Mouse (Mus musculus) testis, adult 2 months (tissue): ENCODE data around the gene Kri1. TPM values are rescaled to one million over a fixed set of nuclear protein-coding genes. Genes with fewer than 3 reads are reported as not detected.
"Not testable (repeated sequence)": the region's sequence is repeated elsewhere in the genome, so short reads cannot be mapped to it uniquely, and the experiment has no call there.

Experiments
- H3K27ac ChIP-seq: fragments of 200-500 bp; 2 replicates; pipeline ENCODE4 v1.5.1; 2012; ENCODE audit warnings: low read depth, low read length; ENCODE audit not compliant: control insufficient read depth, insufficient read depth
- H3K27me3 ChIP-seq: fragments of 200-500 bp; 2 replicates; pipeline ENCODE4 v1.6.1; 2012; ENCODE audit warnings: mild to moderate bottlenecking, low read length, moderate library complexity; ENCODE audit not compliant: control insufficient read depth, insufficient read depth
- H3K36me3 ChIP-seq: fragments of 200-500 bp; 2 replicates; pipeline ENCODE4 v1.6.1; 2012; ENCODE audit warnings: mild to moderate bottlenecking, low read length; ENCODE audit not compliant: control insufficient read depth, insufficient read depth
- H3K4me1 ChIP-seq: fragments of 200-500 bp; 2 replicates; pipeline ENCODE4 v1.6.1; 2012; ENCODE audit warnings: low read length; ENCODE audit not compliant: control insufficient read depth, insufficient read depth
- H3K4me3 ChIP-seq: fragments of 200-500 bp; 2 replicates; pipeline ENCODE4 v1.5.1; 2012; ENCODE audit warnings: low read depth, mild to moderate bottlenecking, low read length, moderate library complexity, mixed read lengths; ENCODE audit not compliant: control insufficient read depth
- CTCF ChIP-seq: fragments of 200-500 bp; IDR thresholded peaks from 2 replicates; pipeline ENCODE4 v1.5.1; 2012; ENCODE audit warnings: low read depth, mild to moderate bottlenecking, inconsistent platforms, low read length, moderate library complexity; ENCODE audit not compliant: control insufficient read depth, insufficient read depth, insufficient replicate concordance
- POLR2A ChIP-seq: fragments of 200-500 bp; IDR thresholded peaks from 2 replicates; pipeline ENCODE4 v1.6.1; 2012; ENCODE audit warnings: low read depth, mild to moderate bottlenecking, inconsistent platforms, low read length, moderate library complexity; ENCODE audit not compliant: control insufficient read depth
- polyA plus RNA-seq: library from polyadenylated mRNA; depleted of rRNA; stranded (reverse); fragments of >200 nt; gene quantifications from 2 replicates; pipeline ENCODE4 v1.2.3, GENCODE M21; 2012

Kri1 gene
- polyA plus RNA-seq, 1 experiment = 35.0 TPM

DNA sequence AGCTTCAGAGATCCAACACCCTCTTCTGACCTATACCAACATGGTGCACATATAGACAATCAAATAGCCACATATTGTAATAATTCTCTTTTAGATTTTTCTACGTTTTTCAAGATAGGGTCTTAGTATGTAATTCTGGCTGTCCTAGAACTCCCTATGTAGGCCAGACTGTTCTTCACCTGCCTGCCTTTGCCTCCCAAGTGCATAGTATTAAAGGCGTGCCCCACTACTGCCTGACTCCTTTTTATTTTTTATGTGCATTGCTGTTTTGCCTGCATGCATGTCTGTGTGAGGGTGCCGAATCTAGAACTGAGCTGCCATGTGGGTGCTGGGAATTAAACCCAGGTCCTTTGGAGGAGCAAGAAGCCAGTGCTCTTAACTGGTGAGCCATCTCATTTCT is 4.5 kb upstream of the Kri1 start:
- H3K36me3 ChIP-seq = no peaks in the 10 kb centered on the region
- peaks cover 17% of the 10 kb centered on the region for H3K4me1 ChIP-seq
- peak overlapping the region; percentile 52; the same call in 1 of the 2 replicates for H3K4me3 ChIP-seq
- TF ChIP-seq CTCF (no peak), POLR2A (no peak)
- H3K27ac ChIP-seq = no peak overlapping the region
- H3K27me3 ChIP-seq = no peaks in the 10 kb centered on the region

DNA sequence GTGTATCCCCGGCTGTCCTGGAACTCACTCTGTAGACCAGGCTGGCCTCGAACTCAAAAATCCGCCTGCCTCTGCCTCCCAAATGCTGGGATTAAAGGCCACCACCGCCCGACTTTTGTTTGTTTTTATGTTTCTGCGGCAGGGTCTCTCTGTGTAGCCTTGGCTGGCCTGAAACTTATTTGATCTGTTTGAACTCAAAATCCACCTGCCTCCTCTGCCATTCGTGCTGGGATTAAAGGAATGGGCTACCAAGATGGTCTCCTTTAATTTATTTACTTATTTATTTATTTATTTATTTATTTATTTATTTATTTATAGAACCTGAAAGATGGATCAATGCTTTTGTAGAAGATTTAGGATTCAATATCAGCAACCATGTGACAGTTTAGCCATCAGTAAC is 4.1 kb upstream of the Kri1 start:
- H3K36me3 ChIP-seq, H3K27me3 ChIP-seq: not testable (repeated sequence)
- peak overlapping the region; percentile 99 for H3K27ac ChIP-seq
- peak overlapping the region; percentile 94 for H3K4me3 ChIP-seq
- H3K4me1 ChIP-seq = peaks cover 18% of the 10 kb centered on the region

DNA sequence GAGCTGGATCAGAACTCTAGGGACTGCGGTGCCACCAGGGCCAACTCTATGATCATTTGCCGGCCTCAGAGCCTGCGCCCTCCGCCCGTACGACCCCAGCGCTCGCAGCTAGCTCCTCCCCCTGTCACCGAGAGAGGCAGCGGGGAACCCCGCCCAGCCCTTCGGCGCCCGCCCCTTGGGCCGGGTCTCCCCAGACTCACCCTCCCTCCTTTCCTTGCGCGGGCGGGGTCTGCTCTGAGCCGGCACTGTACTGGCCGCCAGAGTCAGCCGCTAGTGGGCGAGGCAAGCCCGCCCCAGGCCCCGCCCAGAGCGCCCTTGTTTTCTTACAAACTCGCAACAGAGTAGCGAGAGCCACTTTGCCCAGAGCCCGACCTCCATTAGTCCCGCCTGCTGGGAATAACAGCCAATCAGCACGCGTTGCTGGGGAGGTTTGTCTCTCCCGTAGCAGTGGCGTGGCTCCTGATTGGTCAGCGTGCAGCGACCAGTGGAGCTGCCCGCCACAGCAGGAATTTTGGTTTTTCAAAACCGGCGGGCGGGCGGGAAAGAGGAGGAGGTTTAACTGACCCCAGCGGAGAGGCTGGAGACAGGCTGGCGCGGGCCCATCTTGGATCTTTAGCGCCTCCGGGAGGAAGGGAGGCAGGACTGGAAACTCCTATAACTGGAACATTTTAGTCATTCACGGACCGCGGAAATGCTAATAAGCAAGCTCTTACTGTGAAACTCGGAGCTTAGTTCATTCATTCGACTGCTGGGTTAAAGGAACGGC is 3.4 kb upstream of the Kri1 start, which contains the start of gene Cdkn2d:
Gene Cdkn2d (minus strand): TSS at position 386 of the 766 bp plus-strand sequence.
- Histone ChIP-seq H3K4me1 (peaks cover 21% of the 10 kb centered on the region), H3K27ac (peak within 1 kb of the TSS; percentile 99), H3K4me3 (peak within 1 kb of the TSS; percentile 94), H3K27me3 (no peaks in the 10 kb centered on the region), H3K36me3 (no peaks in the 10 kb centered on the region)
- TF ChIP-seq CTCF (0 out of 2 replicates have a peak, but pooled peaks have one; percentile 3), POLR2A (peak; percentile 46)

DNA sequence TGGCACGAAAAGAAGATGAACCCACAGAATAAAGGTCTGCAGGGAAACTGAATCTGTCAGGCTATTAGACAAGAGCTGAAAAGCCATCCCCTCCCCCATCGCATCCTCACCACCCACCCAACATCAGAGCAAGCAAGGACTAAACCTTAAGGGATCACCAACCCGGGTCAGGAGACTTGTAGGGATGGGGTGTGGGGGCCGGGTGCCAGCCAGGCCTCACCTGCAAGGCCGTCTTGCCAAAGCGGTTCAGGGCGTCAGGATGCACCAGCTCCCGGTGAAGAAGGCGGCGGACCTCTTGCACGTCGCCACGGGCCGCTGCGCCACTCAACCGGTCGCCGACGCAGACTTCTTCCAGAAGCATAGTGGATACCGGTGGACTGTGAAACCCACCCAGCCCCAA is 2.8 kb upstream of the Kri1 start:
- TF ChIP-seq POLR2A (no peak), CTCF (no peak)
- H3K4me3 ChIP-seq = peak overlapping the region; percentile 94
- no peaks in the 10 kb centered on the region for H3K27me3 ChIP-seq
- no peaks in the 10 kb centered on the region for H3K36me3 ChIP-seq
- H3K27ac ChIP-seq = peak overlapping the region; percentile 99
- peaks cover 21% of the 10 kb centered on the region for H3K4me1 ChIP-seq

DNA sequence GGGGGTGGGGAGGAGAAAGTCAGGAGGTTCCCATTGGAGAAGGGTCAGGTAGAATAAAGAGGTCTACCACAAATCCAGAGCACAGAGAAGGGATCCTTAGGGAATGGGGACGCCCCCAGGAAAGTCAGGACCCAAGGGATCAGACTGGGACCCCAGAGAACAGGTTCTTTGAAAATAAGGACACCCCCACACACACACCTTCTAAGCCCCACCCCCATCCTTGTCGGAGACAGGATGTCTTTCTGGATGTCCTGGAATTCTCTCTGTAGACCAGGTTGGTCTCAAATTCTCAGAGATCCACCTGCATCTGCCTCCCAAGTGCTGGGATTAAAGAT is 1.5 kb upstream of the Kri1 start:
- Histone ChIP-seq H3K4me3 (peak overlapping the region; percentile 67), H3K27ac (peak overlapping the region; percentile 40), H3K36me3 (no peaks in the 10 kb centered on the region; the same call in 1 of the 2 replicates), H3K4me1 (peaks cover 21% of the 10 kb centered on the region), H3K27me3 (no peaks in the 10 kb centered on the region)
- TF ChIP-seq POLR2A (no peak), CTCF (no peak)

DNA sequence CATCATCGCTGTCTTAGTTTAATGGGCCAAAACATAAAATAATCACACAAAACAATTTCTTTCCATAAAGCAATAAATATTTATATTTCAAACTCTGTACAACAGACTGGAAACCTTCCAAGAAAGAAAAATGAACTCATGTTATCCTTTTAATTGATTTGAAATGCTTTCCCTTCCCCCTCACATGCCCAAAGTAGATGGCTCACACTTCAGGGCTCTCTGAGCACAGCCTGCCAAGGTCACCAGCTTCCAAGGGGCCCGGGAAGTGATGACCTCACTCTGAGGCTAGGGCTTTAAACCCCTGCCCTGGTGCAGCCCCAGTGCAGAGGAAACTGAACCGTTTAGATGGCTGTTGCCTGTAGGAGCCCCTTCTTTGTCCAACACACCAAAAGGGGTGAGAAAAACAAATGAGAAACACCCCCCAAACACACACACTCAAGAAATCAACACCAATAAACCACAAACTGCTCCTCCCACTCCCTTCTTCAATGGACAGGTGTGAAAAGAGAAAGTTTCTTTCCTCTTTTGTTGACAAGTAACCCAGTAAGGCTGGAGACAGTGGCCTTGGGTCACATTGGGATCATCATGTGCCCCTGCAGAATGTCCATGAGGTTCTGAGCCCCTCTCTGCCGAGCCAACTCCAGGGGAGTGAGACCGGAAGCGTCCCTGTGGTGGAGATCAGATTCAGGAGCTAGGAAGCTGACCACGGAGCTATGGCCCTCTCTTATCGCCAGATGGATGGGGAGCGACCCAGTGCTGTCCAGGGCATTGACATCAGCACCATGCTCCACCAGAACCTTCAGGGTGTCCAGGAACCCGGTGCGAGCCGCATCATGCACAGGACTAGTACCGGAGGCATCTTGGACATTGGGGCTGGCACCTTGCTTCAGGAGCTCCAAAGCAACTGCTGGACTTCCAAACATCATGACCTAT is 901 bp upstream of the Kri1 start:
- TF ChIP-seq POLR2A (no peak), CTCF (no peak)
- H3K27me3 ChIP-seq = no peaks in the 10 kb centered on the region
- H3K27ac ChIP-seq = peak overlapping the region; percentile 97
- H3K36me3 ChIP-seq = no peaks in the 10 kb centered on the region; the same call in 1 of the 2 replicates
- peaks cover 21% of the 10 kb centered on the region for H3K4me1 ChIP-seq
- peak overlapping the region; percentile 93 for H3K4me3 ChIP-seq

DNA sequence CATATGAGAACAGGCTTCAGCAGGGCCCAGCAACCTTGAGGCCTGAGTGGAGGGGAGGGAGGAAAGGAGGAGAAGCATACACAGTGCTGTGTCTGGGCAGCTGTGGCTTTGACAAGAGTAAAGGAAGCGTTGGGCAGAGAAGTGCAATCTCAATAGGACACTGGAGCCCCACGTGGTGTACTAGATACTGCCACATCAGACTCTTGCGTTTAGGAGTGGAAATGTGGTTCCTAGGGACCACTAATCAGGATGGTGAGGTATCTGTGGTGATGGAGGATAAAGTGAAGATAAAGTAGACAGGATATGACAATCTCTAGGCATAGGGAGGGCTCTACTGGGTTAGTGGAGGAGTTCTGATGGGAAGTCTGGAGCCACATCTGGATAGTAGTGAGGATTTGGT is 1.0 kb downstream of the Kri1 start:
- peaks cover 1% of the 10 kb centered on the region; the same call in 1 of the 2 replicates for H3K36me3 ChIP-seq
- H3K4me1 ChIP-seq = peaks cover 21% of the 10 kb centered on the region
- no peaks in the 10 kb centered on the region for H3K27me3 ChIP-seq
- no peak overlapping the region; the same call in 1 of the 2 replicates for H3K27ac ChIP-seq
- H3K4me3 ChIP-seq = peak overlapping the region; percentile 16
- TF ChIP-seq CTCF (no peak), POLR2A (no peak)
